Mouse (Mus musculus) heart, embryonic 12.5 days (tissue): ENCODE results near the gene Ttc38. TPM values are rescaled to one million over a fixed set of nuclear protein-coding genes. Genes with fewer than 3 reads are reported as not detected.

ENCODE experiments used
- ATAC-seq: fragments of 200-750 bp; cut with Nextera tagmentation; 2 replicates; pipeline ENCODE4 v1.8.0; 2017; ENCODE audit warnings: moderate TSS enrichment, moderate library complexity; ENCODE audit not compliant: insufficient number of reproducible peaks, low FRiP score
- H3K27ac ChIP-seq: fragments of 300-500 bp; sonication (generic); 2 replicates; pipeline ENCODE4 v1.5.1; 2016; ENCODE audit warnings: mild to moderate bottlenecking, moderate library complexity; ENCODE audit not compliant: poor library complexity, severe bottlenecking
- H3K27me3 ChIP-seq: fragments of 300-500 bp; sonication (generic); replicated peaks from 2 replicates; pipeline ENCODE4 v1.6.1; 2016; ENCODE audit warnings: mild to moderate bottlenecking, moderate library complexity
- H3K36me3 ChIP-seq: fragments of 300-500 bp; sonication (generic); 2 replicates; pipeline ENCODE4 v1.6.1; 2016; ENCODE audit warnings: mild to moderate bottlenecking, moderate library complexity
- H3K4me1 ChIP-seq: fragments of 300-500 bp; sonication (generic); replicated peaks from 2 replicates; pipeline ENCODE4 v1.6.1; 2016; ENCODE audit warnings: mild to moderate bottlenecking
- H3K4me2 ChIP-seq: fragments of 300-500 bp; sonication (generic); 2 replicates; pipeline ENCODE4 v1.6.1; 2016; ENCODE audit warnings: mild to moderate bottlenecking, moderate library complexity
- H3K4me3 ChIP-seq: fragments of 300-500 bp; sonication (generic); 2 replicates; pipeline ENCODE4 v1.5.1; 2016; ENCODE audit warnings: mild to moderate bottlenecking
- H3K9ac ChIP-seq: fragments of 300-500 bp; sonication (generic); 2 replicates; pipeline ENCODE4 v1.6.1; 2016; ENCODE audit warnings: mild to moderate bottlenecking, moderate library complexity
- H3K9me3 ChIP-seq: fragments of 300-500 bp; sonication (generic); replicated peaks from 2 replicates; pipeline ENCODE4 v1.6.1; 2016; ENCODE audit warnings: mild to moderate bottlenecking, moderate library complexity
- WGBS: fragments of 180-500 bp; shearing (Covaris S2); methylation state at CpG from one replicate; pipeline ENCODE4 v1.1.7; 2016; 5-methylcytosine and 5-hydroxymethylcytosine counted together
- polyA plus RNA-seq: library from polyadenylated mRNA; unstranded; fragments of >200 nt; fragmentation: Nextera tagmentation; extraction: Ambion mirVana; gene quantifications from 2 replicates; pipeline ENCODE4 v1.2.1, GENCODE M21; 2016

Gene Ttc38
- polyA plus RNA-seq, 1 experiment from 2014 or later: 3.6 TPM

DNA sequence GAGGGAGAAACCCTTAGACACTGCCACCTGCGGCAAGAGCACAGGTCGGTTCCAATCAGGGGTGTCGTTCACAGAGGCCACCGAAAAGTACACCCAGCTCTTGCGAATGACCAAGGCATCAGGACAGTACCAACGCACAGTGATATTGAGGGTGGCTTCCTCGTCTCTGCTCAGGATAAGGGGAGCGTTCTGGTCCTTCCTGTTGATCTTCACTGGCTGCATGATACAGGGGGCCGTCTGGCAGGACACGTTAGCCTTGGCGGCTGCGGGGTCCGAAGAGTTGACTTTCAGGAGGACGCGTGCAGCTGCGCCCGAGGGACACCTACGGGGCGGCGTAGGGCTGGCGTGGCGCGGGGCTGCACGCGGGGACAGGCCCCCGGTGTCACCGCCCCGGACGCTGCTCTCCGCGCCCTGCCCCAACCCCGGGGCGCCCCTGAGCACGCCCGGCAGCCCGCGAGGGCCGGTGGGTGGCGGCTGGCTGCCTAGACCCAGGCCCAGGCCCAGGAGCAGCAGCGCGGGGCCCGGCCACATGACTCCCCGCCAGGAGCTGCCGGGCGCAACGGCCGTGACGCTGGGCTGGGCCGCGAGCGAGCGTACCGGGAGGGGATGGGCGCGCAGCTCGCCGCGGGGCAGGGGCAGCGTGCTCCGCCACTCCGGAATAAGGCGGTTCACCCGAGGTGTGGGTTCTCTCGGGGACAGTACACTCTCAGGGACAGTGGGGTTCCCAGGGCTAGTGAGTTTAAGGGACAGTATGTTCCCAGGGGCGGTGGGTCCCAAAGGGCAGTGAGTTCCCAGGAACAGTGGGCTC is 10.7 kb upstream of the Ttc38 start, which contains the start of gene Pkdrej:
Pkdrej (minus strand) TSS at position 532 of the 808 bp plus-strand sequence.
- ATAC-seq: peak; percentile 57
- Histone ChIP-seq H3K4me1 (peaks cover 11% of the 10 kb centered on the region), H3K36me3 (no peaks in the 10 kb centered on the region), H3K4me3 (peak within 1 kb of the TSS; percentile 55), H3K27ac (no peak within 1 kb of the TSS), H3K4me2 (peak within 1 kb of the TSS; percentile 93), H3K9ac (peak within 1 kb of the TSS; percentile 74), H3K9me3 (0 out of 2 replicates have a peak, but pooled peaks cover 5% of the 10 kb centered on the region), H3K27me3 (peaks cover 34% of the 10 kb centered on the region)
- 2% methylated on average over 64 of the region's 65 CpGs for WGBS

DNA sequence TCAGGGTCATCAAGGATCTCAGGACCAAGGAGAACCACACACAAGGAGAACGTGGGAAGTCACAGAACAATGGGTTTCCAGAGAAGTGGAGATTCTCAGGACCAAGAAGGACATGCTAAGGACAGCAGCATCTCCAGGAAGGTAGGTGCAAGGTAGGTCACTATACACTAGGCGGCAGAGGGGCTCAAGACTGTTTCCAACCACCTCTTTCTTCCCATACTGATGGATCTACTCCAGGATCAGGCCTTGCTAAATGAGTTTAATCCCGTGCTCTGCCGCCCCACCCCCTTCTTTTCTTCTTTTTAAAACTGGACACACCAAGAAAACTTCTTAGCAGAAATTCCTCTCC is 10.1 kb upstream of the Ttc38 start:
- Histone ChIP-seq H3K36me3 (no peaks in the 10 kb centered on the region), H3K9me3 (0 out of 2 replicates have a peak, but pooled peaks cover 5% of the 10 kb centered on the region), H3K27ac (no peak overlapping the region), H3K4me2 (peak overlapping the region; percentile 93), H3K27me3 (peaks cover 34% of the 10 kb centered on the region), H3K9ac (peak overlapping the region; percentile 74), H3K4me1 (peaks cover 12% of the 10 kb centered on the region), H3K4me3 (peak overlapping the region; percentile 55)
- ATAC-seq: peak; percentile 42; the same call in 1 of the 2 replicates
- WGBS: 20% methylated on average over 4 of the region's 4 CpGs

DNA sequence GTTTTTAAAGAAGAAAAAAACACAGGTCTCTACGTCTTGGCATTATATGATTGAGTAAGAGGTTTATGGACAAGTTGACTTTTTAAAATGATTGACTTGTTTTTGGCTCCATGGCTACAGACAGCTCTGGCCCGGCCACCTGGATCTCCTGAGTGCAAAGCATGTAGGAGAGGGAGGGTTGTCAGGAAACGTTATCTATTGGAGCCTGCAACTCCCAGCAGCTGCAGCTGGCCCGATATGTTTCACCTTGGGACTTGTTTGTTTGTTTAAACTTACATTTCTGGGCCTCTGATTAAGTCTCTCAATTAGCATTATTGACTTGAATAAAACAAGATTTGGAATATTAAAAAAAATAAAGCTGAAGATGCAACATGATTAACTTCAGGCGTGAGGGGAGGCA is 5.4 kb upstream of the Ttc38 start:
- no peak overlapping the region for H3K4me2 ChIP-seq
- ATAC-seq: no peak
- H3K36me3 ChIP-seq: no peaks in the 10 kb centered on the region
- H3K9me3 ChIP-seq: no peaks in the 10 kb centered on the region
- H3K4me1 ChIP-seq: peaks cover 11% of the 10 kb centered on the region; the same call in 1 of the 2 replicates
- no peak overlapping the region for H3K9ac ChIP-seq
- peaks cover 7% of the 10 kb centered on the region for H3K27me3 ChIP-seq
- no peak overlapping the region for H3K27ac ChIP-seq
- H3K4me3 ChIP-seq: no peak overlapping the region
- WGBS: 45% methylated on average over 5 of the region's 5 CpGs

DNA sequence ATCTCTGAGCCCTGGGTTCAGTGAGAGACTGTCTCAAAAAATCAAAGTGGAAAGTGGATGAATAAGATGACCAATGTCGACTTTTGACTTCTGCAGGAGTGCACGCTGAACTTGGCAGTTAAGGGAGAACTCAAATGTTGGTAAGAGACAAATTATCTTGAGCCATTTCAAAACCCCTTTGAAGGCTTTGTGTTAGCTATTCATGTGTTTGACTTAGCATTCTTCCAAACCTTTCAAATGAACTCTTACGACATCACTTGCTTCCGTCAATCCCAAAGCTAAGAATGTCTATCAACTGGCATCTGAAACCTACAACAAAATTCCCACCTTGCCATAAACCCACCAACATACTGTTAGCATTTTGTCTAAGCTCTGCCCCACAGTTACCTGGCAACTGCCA is 4.0 kb upstream of the Ttc38 start:
- Histone ChIP-seq H3K27me3 (peaks cover 4% of the 10 kb centered on the region), H3K4me1 (peaks cover 13% of the 10 kb centered on the region; the same call in 1 of the 2 replicates), H3K4me3 (no peak overlapping the region), H3K36me3 (no peaks in the 10 kb centered on the region), H3K9me3 (no peaks in the 10 kb centered on the region), H3K27ac (no peak overlapping the region), H3K4me2 (no peak overlapping the region), H3K9ac (no peak overlapping the region)
- WGBS: 77% methylated on average over 4 of the region's 4 CpGs
- no peak for ATAC-seq

DNA sequence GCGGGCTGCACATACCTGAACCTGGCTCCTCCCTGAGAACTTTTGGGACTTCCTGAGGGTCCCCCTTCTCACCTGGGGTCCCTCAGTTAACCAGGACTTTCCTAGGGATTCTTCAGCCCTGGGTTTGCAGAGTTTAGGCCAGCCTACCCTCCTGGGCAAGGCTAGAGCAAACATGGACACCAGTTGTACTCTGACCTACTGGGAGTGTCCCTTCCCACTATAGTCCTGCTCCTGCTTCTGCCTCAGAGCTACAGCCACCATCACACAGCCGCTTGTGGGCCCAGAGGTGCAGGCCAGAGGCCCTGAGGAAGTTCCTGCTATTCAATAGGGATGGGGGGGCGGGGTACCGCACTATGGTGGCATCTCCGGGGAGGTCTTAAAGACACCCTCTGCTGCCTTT is 2.6 kb upstream of the Ttc38 start:
- Histone ChIP-seq H3K9me3 (no peaks in the 10 kb centered on the region), H3K4me3 (no peak overlapping the region), H3K36me3 (no peaks in the 10 kb centered on the region), H3K4me1 (peaks cover 13% of the 10 kb centered on the region; the same call in 1 of the 2 replicates), H3K27me3 (no peaks in the 10 kb centered on the region; the same call in 1 of the 2 replicates), H3K27ac (no peak overlapping the region), H3K4me2 (no peak overlapping the region), H3K9ac (no peak overlapping the region)
- 74% methylated on average over 5 of the region's 5 CpGs for WGBS
- no peak for ATAC-seq

DNA sequence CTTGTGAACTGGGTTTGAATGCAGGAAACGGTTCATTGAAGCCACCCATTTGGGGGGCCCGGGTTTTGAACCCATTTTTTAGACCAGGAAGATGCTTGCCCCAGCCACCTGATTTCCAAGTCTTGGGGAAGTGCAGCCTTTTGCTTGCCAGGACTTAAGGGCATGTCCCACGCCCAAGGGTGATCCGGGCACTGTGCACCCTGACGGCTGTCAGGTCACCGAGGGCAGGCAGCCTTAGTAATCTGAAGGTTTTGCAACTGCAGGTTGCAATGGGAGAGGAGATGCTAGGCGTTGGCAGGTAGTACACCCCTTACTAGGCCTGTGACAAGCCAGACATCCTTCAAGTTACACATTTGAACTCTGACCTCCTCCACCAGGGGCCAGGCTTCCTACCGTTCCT is 493 bp downstream of the Ttc38 start:
- Histone ChIP-seq H3K27me3 (no peaks in the 10 kb centered on the region; the same call in 1 of the 2 replicates), H3K4me3 (peak overlapping the region; percentile 61), H3K9me3 (no peaks in the 10 kb centered on the region), H3K4me1 (peaks cover 9% of the 10 kb centered on the region; the same call in 1 of the 2 replicates), H3K27ac (no peak overlapping the region), H3K36me3 (no peaks in the 10 kb centered on the region), H3K9ac (peak overlapping the region; percentile 63), H3K4me2 (peak overlapping the region; percentile 92)
- 55% methylated on average over 8 of the region's 8 CpGs for WGBS
- ATAC-seq: no peak

DNA sequence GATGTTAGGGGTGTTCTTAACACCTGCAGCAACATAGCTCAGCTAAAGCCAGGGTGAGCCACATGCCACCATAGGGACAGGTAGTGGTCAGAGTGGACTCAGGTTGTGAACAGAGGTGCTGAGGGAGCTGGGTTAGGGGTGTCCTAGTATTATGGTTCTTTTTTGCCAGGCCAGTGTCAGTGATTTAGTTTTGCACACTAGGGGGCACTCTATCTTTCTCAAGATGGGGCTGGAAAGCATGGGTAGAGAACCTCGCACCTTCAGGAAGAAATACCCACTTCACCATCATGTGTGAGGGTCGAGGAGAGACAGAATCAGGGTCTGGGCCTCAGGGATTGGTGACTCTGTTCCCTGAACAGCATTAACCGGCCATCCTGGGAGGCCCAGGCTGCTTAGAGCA is 3.2 kb downstream of the Ttc38 start:
- 52% methylated on average over 3 of the region's 3 CpGs for WGBS
- Histone ChIP-seq H3K36me3 (no peaks in the 10 kb centered on the region), H3K27ac (no peak overlapping the region), H3K9me3 (no peaks in the 10 kb centered on the region), H3K9ac (no peak overlapping the region), H3K4me1 (peaks cover 9% of the 10 kb centered on the region; the same call in 1 of the 2 replicates), H3K4me2 (no peak overlapping the region), H3K27me3 (no peaks in the 10 kb centered on the region; the same call in 1 of the 2 replicates), H3K4me3 (no peak overlapping the region)
- ATAC-seq: no peak

DNA sequence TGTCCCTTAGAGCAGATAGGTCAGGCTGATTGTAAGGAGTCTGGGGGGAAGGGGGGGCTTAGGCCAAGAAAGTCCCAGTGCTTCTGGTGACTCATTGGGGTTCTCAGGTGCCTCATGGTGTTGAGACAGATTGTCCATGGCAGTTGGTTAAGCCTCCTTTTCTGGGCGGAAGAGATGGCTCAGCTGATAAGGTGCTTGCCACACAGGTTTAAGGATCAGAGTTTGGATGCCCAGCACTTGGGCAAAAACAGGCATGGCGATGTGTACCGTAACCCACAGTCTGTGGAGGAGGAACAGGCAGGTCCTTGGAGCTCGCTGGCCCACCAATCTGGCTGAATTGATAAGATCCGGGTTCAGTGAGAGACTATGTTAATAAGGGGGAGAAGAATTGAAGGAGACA is 4.8 kb downstream of the Ttc38 start:
- Histone ChIP-seq H3K4me2 (no peak overlapping the region), H3K36me3 (no peaks in the 10 kb centered on the region), H3K9ac (no peak overlapping the region), H3K4me3 (no peak overlapping the region), H3K4me1 (peaks cover 4% of the 10 kb centered on the region; the same call in 1 of the 2 replicates), H3K27me3 (no peaks in the 10 kb centered on the region), H3K9me3 (no peaks in the 10 kb centered on the region), H3K27ac (no peak overlapping the region)
- ATAC-seq: no peak
- 84% methylated on average over 5 of the region's 5 CpGs for WGBS

DNA sequence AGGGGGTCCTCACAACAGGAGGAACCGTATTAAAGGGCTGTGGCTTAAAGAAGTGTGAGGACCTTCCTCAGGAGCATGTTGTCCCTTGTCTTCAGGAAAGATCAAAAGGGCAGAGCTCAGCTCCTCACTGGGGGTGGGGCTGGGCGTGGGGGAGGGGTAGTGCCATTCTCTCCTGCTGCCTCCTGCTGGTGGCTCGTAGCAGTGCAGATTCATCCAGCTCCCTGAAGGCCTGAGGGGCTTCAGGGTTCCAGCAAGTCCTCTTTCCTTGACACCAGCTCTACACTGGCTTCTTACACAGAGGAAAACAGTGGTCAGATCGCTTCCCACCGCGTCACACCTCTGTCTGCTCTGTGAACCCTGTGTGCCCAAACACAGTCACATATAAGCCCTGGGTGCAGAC is 8.9 kb downstream of the Ttc38 start:
- no peak overlapping the region for H3K9ac ChIP-seq
- WGBS: 25% methylated on average over 6 of the region's 6 CpGs
- H3K9me3 ChIP-seq: no peaks in the 10 kb centered on the region
- no peaks in the 10 kb centered on the region for H3K4me1 ChIP-seq
- H3K36me3 ChIP-seq: no peaks in the 10 kb centered on the region
- ATAC-seq: no peak
- H3K27ac ChIP-seq: no peak overlapping the region
- H3K4me2 ChIP-seq: no peak overlapping the region
- H3K27me3 ChIP-seq: peaks cover 4% of the 10 kb centered on the region; the same call in 1 of the 2 replicates
- H3K4me3 ChIP-seq: no peak overlapping the region

DNA sequence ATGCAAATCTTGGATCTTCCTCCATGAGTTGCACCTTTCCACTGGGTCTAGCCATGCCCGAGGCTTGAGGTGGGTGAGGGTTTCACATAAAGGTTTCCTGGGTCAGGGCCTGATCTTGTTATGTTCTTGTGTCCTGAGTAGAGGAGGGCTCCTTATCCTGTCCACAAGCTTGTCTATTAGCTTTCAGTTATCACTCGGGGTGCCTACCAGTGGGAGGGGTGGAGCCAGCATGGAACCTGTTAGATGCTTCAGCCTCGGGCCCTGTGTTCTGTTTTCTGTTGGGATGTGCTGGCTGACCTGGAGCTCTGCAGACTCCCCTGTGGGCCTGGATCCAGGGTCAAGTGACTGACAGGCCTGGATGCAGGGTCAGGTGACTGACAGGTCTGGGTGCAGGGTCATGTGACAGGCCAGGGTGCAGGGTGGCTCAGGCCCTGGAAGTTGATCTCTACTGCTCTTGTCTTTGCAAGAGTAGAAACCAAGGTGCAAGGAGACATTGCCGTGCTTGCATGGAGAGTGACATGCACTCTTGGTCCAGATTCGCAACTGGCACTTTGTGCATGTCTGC is 9.8 kb downstream of the Ttc38 start:
- ATAC-seq: no peak
- Histone ChIP-seq H3K9me3 (no peaks in the 10 kb centered on the region), H3K27ac (no peak overlapping the region), H3K4me2 (no peak overlapping the region), H3K27me3 (peaks cover 4% of the 10 kb centered on the region; the same call in 1 of the 2 replicates), H3K9ac (no peak overlapping the region), H3K4me1 (no peaks in the 10 kb centered on the region), H3K4me3 (no peak overlapping the region), H3K36me3 (no peaks in the 10 kb centered on the region)
- 65% methylated on average over 5 of the region's 5 CpGs for WGBS

DNA sequence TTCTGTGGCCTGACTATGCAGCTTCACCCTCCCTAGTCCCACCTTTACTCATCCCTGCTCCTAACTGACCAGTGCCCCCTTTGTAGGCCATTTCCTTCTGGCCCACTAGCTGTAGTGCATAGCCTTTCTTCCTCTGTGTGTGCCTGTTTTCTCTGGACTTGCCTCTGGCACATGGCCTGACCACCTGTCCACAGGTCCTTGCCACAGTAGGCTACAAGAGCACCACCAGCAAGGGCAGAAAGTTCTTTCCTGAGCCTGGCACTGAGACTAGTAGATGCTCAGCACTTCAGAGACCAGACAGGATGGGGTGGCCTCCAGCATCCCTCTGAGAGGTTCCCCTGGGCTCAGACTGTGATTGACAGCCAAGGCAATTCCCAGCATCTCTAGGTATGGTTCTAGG is 13.0 kb downstream of the Ttc38 start:
- H3K9me3 ChIP-seq: no peaks in the 10 kb centered on the region
- H3K9ac ChIP-seq: no peak overlapping the region
- no peak for ATAC-seq
- no peak overlapping the region for H3K27ac ChIP-seq
- no peaks in the 10 kb centered on the region for H3K36me3 ChIP-seq
- H3K27me3 ChIP-seq: peaks cover 4% of the 10 kb centered on the region; the same call in 1 of the 2 replicates
- H3K4me3 ChIP-seq: no peak overlapping the region
- no peak overlapping the region for H3K4me2 ChIP-seq
- no peaks in the 10 kb centered on the region for H3K4me1 ChIP-seq
